Mouse (Mus musculus): ENCODE data around the gene Dnajb9. TPM values are rescaled to one million over a fixed set of nuclear protein-coding genes. Genes with fewer than 3 reads are reported as not detected.

Dnajb9 gene
- total and polyA plus RNA-seq, 2 experiments: 7.2 to 15.3 TPM

GRCm38 (mm10) chr12:44159349-44159748 lies 50.8 kb downstream of the Dnajb9 start:
- H3K36me3 ChIP-seq (ENCODE audit: control insufficient read depth, insufficient read depth, low read length): no peaks in the 10 kb centered on the region
- H3K4me3 ChIP-seq (ENCODE audit: insufficient read depth, low read depth, low read length): no peak overlapping the region
- no peaks in the 10 kb centered on the region for H3K4me1 ChIP-seq (ENCODE audit: control insufficient read depth, insufficient read depth, low read length)
- H3K27me3 ChIP-seq (ENCODE audit: control insufficient read depth, insufficient read depth, low read length): no peaks in the 10 kb centered on the region
- no peak for TF ChIP-seq POLR2A (IDR thresholded peaks at IDR 0.05; ENCODE audit: extremely low read depth, insufficient read depth, low read length)
- TF ChIP-seq CTCF (IDR thresholded peaks at IDR 0.05; ENCODE audit: low read depth, low read length): no peak
- no peak overlapping the region for H3K27ac ChIP-seq (replicated peaks; ENCODE audit: insufficient read depth, low read depth, low read length)
- H3K9ac ChIP-seq (ENCODE audit: low read depth, low read length): no peak overlapping the region
- DNase-seq (ENCODE audit: extremely low read depth, low read depth, low spot score): no peak
- WGBS: 73% methylated on average over 1 of the region's 1 CpGs
- H3K79me2 ChIP-seq (ENCODE audit: control insufficient read depth, insufficient read depth, low read length): no peaks in the 10 kb centered on the region

Other genes starting within 250 kb of the Dnajb9 start
- gene Pnpla8, start 11.0 kb upstream of the Dnajb9 start, total RNA-seq (2014; rRNA removed): 108 and 111 TPM in 2 replicates
- 17.2 and 20.5 TPM in 2 replicates for gene Pnpla8, start 11.0 kb upstream of the Dnajb9 start, polyA plus RNA-seq (2012; rRNA removed)
- gene Nrcam, start 118.6 kb upstream of the Dnajb9 start, total RNA-seq (2014; rRNA removed): 0.27 TPM in 1 of 2 replicates, not detected in the other
- gene Nrcam, start 118.6 kb upstream of the Dnajb9 start, polyA plus RNA-seq (2012; rRNA removed): not detected in 2 replicates